8 mouse cellular contexts compared by ENCODE assay signal in genomic region chr15:9213026-9213425, GRCm38 (mm10). TPM values are rescaled to one million over a fixed set of nuclear protein-coding genes. Genes with fewer than 3 reads are reported as not detected.
DNase-seq lines count a peak whose midpoint lies in the region; ATAC-seq and TF ChIP-seq lines count a peak whose summit lies in the region.
"Not testable (repeated sequence)": the region's sequence is repeated elsewhere in the genome, so short reads cannot be mapped to it uniquely, and the experiment has no call there.

No protein-coding gene starts in this region.

- not testable (repeated sequence) for H3K9ac ChIP-seq in ES-Bruce4 (ENCODE audit: low read depth, poor library complexity, severe bottlenecking); ES-E14 (ENCODE audit: insufficient read depth, low read depth, low read length, poor library complexity, severe bottlenecking); embryonic facial prominence, embryonic 14.5 days (ENCODE audit: low read depth, low read length); lung, postnatal 0 days (replicated peaks; ENCODE audit: low read depth)

- H3K27ac ChIP-seq in ES-Bruce4 (ENCODE audit: insufficient read depth, low read length) (peak overlapping the region; percentile 97), ES-E14 (ENCODE audit: insufficient read depth, low read depth, low read length, poor library complexity, severe bottlenecking) (peak overlapping the region; percentile 86; the same call in 1 of the 2 replicates)
- not testable (repeated sequence) for H3K27ac ChIP-seq in embryonic facial prominence, embryonic 14.5 days (replicated peaks; ENCODE audit: low read depth, low read length); lung, postnatal 0 days (ENCODE audit: low read length)

- peaks cover 48% of the 10 kb centered on the region for H3K9me3 ChIP-seq in ES-Bruce4 (replicated peaks; ENCODE audit: control insufficient read depth, insufficient read depth, low read length, poor library complexity, severe bottlenecking)
- H3K9me3 ChIP-seq in ES-E14 (ENCODE audit: control insufficient read depth, insufficient read depth, low read depth, low read length); embryonic facial prominence, embryonic 14.5 days (ENCODE audit: control insufficient read depth, low read length); lung, postnatal 0 days (ENCODE audit: low read length): not testable (repeated sequence)

- not testable (repeated sequence) for H3K36me3 ChIP-seq in ES-Bruce4 (ENCODE audit: control insufficient read depth, insufficient read depth, low read length, poor library complexity, severe bottlenecking); ES-E14 (ENCODE audit: control insufficient read depth, insufficient read depth, low read length, poor library complexity, severe bottlenecking); embryonic facial prominence, embryonic 14.5 days (ENCODE audit: control insufficient read depth, insufficient read depth, low read length); lung, postnatal 0 days (ENCODE audit: insufficient read depth, low read length)

- not testable (repeated sequence) for H3K4me3 ChIP-seq in ES-Bruce4 (ENCODE audit: low read depth, low read length); ES-E14 (ENCODE audit: insufficient read depth in 1 of 2, low read depth in 1 of 2, low read length in 2 of 2, poor library complexity in 1 of 2, severe bottlenecking in 1 of 2); embryonic facial prominence, embryonic 14.5 days (ENCODE audit: low read depth, low read length); lung, postnatal 0 days (ENCODE audit: low read depth, low read length)

- not testable (repeated sequence) for H3K4me1 ChIP-seq in ES-Bruce4 (ENCODE audit: control insufficient read depth, insufficient read depth, low read length); ES-E14 (ENCODE audit: control insufficient read depth in 2 of 2, insufficient read depth in 2 of 2, low read length in 2 of 2, poor library complexity in 1 of 2); embryonic facial prominence, embryonic 14.5 days (ENCODE audit: control insufficient read depth, insufficient read depth, low read length); lung, postnatal 0 days (ENCODE audit: insufficient read depth, low read depth, low read length)

- TF ChIP-seq EP300 in ES-Bruce4 (IDR thresholded peaks at IDR 0.05; ENCODE audit: insufficient read depth, low read depth, low read length); lung, postnatal 0 days (IDR thresholded peaks at IDR 0.05): not testable (repeated sequence)

- WGBS in embryonic facial prominence, embryonic 14.5 days: 53% methylated on average over 3 of the region's 3 CpGs
- WGBS in lung, postnatal 0 days: 56% methylated on average over 3 of the region's 3 CpGs

- ATAC-seq in embryonic facial prominence, embryonic 14.5 days (ENCODE audit: low read depth); lung, postnatal 0 days: not testable (repeated sequence)

- not testable (repeated sequence) for H3K4me2 ChIP-seq in embryonic facial prominence, embryonic 14.5 days (ENCODE audit: low read depth, low read length); lung, postnatal 0 days (replicated peaks; ENCODE audit: low read depth, low read length)

- not testable (repeated sequence) for TF ChIP-seq POLR2A in ES-Bruce4 (IDR thresholded peaks at IDR 0.05; ENCODE audit: insufficient read depth, low read length)

- TF ChIP-seq CTCF in ES-Bruce4 (IDR thresholded peaks at IDR 0.05; ENCODE audit: low read depth, low read length); lung, postnatal 0 days (IDR thresholded peaks at IDR 0.05): not testable (repeated sequence)

- H3K27me3 ChIP-seq in ES-Bruce4 (ENCODE audit: control insufficient read depth, insufficient read depth, low read length, poor library complexity, severe bottlenecking); embryonic facial prominence, embryonic 14.5 days (replicated peaks; ENCODE audit: control insufficient read depth, insufficient read depth, low read length); lung, postnatal 0 days (replicated peaks; ENCODE audit: insufficient read depth, low read length): not testable (repeated sequence)

- in situ Hi-C loops in ES-E14 (cut with MboI; ENCODE audit: low sequenced_read_pairs in 2 of 2, unreplicated experiment in 2 of 2): not testable (repeated sequence)

- DNase-seq in ES-CJ7 (ENCODE audit: low read depth, low spot score) (peak; percentile 94), ES-E14 (ENCODE audit: low read depth, low spot score) (peak; percentile 59), R1 (ENCODE audit: low read depth, low spot score) (peak; percentile 99), WW6 (ENCODE audit: low read depth, low spot score) (peak; percentile 20), ZHBTc4 (ENCODE audit: low read depth, low spot score) (peak; percentile 94)
- DNase-seq in embryonic facial prominence, embryonic 14.5 days (ENCODE audit: low spot score): peak; percentile 23
- peak; percentile 5 for DNase-seq in lung, postnatal 0 days (ENCODE audit: low spot score)

RNA-seq across cellular contexts. Expression of gene Skp2, which starts 57.8 kb away (rescaled TPM):
- polyA plus RNA-seq in ES-Bruce4 (2011; ENCODE audit: insufficient read depth, insufficient read length, low read depth, missing spikeins): 50.1 and 51.9 TPM in 2 replicates
- 42.7 and 45.2 TPM in 2 replicates for total RNA-seq in ES-E14 (2012; rRNA removed)
- 76.9 and 89.2 TPM in 2 replicates for polyA plus RNA-seq in embryonic facial prominence, embryonic 14.5 days (2014; fragmentation: Nextera tagmentation; extraction: Ambion mirVana)
- 5.0 and 5.7 TPM in 2 replicates for polyA plus RNA-seq in lung, postnatal 0 days (2015; fragmentation: Nextera tagmentation; extraction: Ambion mirVana)

Comparison
In these comparisons a context has a peak if more than half of its experiments do, and no peak if none do; other contexts are left out.
1. DNase-seq: peak in every context shown above with its lines; median percentile 99 in R1; 94 in ES-CJ7; 94 in ZHBTc4; 59 in ES-E14; 23 in embryonic facial prominence, embryonic 14.5 days; 20 in WW6; 5 in lung, postnatal 0 days.